Mouse (Mus musculus): ENCODE measurements around the gene Klhl11. TPM values are rescaled to one million over a fixed set of nuclear protein-coding genes. Genes with fewer than 3 reads are reported as not detected.

Gene Klhl11
- total and polyA plus RNA-seq, 3 experiments = 11.5 to 34.7 TPM; not detected in 1

DNA sequence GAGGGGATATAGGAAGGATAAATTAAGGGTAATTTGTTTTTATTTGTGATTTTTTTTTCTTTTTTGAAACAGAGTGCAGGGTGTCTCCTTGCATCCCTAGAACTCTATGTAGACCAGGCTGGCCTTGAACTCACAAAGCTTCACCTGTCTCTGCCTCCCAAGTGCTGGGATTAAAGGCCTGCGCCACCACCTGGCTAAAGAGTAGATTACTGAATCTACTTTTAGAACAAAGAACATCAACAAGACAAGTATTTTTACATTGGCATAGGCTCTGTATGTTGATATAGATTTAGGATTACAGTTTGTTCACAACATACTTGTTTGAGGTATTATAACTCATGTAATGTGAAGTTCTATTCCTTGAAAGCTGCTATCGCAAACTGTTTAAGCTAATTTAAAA, 38.0 kb upstream of the Klhl11 start:
- H3K4me1 ChIP-seq (ENCODE audit: control insufficient read depth in 1 of 2, insufficient read depth in 2 of 2, low read length in 2 of 2) = no peaks in the 10 kb centered on the region
- H3K9ac ChIP-seq (ENCODE audit: control insufficient read depth, low read depth, low read length, poor library complexity, severe bottlenecking) = no peak overlapping the region
- no peaks in the 10 kb centered on the region for H3K27me3 ChIP-seq (ENCODE audit: control insufficient read depth in 1 of 2, insufficient read depth in 2 of 2, low read length in 2 of 2)
- no peak overlapping the region for H3K27ac ChIP-seq (ENCODE audit: control insufficient read depth, low read depth, low read length)
- peaks cover 0 to 61% of the 10 kb centered on the region in 2 experiments; a peak in 2 of 4 replicates for H3K36me3 ChIP-seq (ENCODE audit: control insufficient read depth in 1 of 2, insufficient read depth in 2 of 2, low read length in 2 of 2)
- H3K4me3 ChIP-seq (ENCODE audit: control insufficient read depth in 1 of 2, insufficient read depth in 1 of 2, low read depth in 2 of 2, low read length in 2 of 2) = no peak overlapping the region
- TF ChIP-seq RAD21 (IDR thresholded peaks at IDR 0.05; ENCODE audit: low read depth, low read length) = peak; percentile 5; the same call in 1 of the 2 replicates
- no peak for TF ChIP-seq USF1 (IDR thresholded peaks at IDR 0.05; ENCODE audit: low read depth, low read length)
- peak; percentile 48; the same call in 1 of the 2 replicates for TF ChIP-seq SMC3 (IDR thresholded peaks at IDR 0.05; ENCODE audit: low read depth, low read length)
- TF ChIP-seq NRF1 (IDR thresholded peaks at IDR 0.05; ENCODE audit: insufficient read depth, low read depth, low read length, poor library complexity, severe bottlenecking) = no peak
- peak; percentile 67 for TF ChIP-seq TBP (IDR thresholded peaks at IDR 0.05; ENCODE audit: low read depth, low read length)
- TF ChIP-seq CTCF (IDR thresholded peaks at IDR 0.05 in 2 of 3, conservative IDR thresholded peaks at IDR 0.05 in 1 of 3; ENCODE audit: control insufficient read depth in 1 of 3, insufficient read depth in 1 of 3, low read depth in 2 of 3, low read length in 3 of 3, poor library complexity in 1 of 3, severe bottlenecking in 1 of 3) = peak in 2 of 3 experiments; percentile 19 to 50; a peak in 3 of 6 replicates
- peak; percentile 50 for DNase-seq (ENCODE audit: low read depth, low spot score)
- no peaks in the 10 kb centered on the region for H3K9me3 ChIP-seq (replicated peaks; ENCODE audit: insufficient read depth, low read length)
- H3K79me2 ChIP-seq (ENCODE audit: control insufficient read depth, insufficient read depth, low read length, poor library complexity) = no peaks in the 10 kb centered on the region

DNA sequence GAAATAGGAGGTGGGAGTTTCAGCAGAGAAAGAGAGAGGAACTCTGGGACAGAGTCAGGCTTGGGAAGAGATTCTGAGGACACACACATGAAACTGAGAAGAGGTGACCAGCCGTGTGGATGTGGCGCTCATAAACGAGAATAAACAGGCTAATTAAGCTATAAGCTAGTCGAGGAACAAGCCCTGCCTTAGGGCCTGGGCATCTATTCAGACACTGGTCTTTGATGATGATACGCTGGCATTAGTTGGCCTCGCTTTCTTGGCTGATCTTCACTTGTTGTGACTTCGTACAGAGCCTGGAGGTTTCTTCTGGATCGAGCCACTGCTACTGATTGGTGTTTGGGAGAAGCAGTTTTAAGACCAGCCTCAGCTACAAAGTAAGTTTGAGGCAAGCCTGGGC, 33.5 kb upstream of the Klhl11 start:
- H3K9ac ChIP-seq (ENCODE audit: control insufficient read depth, low read depth, low read length, poor library complexity, severe bottlenecking) = no peak overlapping the region
- H3K9me3 ChIP-seq (replicated peaks; ENCODE audit: insufficient read depth, low read length) = no peaks in the 10 kb centered on the region
- peaks cover 0 to 42% of the 10 kb centered on the region in 2 experiments; a peak in 2 of 4 replicates for H3K36me3 ChIP-seq (ENCODE audit: control insufficient read depth in 1 of 2, insufficient read depth in 2 of 2, low read length in 2 of 2)
- no peak for DNase-seq (ENCODE audit: low read depth, low spot score)
- TF ChIP-seq CTCF (IDR thresholded peaks at IDR 0.05 in 2 of 3, conservative IDR thresholded peaks at IDR 0.05 in 1 of 3; ENCODE audit: control insufficient read depth in 1 of 3, insufficient read depth in 1 of 3, low read depth in 2 of 3, low read length in 3 of 3, poor library complexity in 1 of 3, severe bottlenecking in 1 of 3) = no peak
- TF ChIP-seq HCFC1 (IDR thresholded peaks at IDR 0.05; ENCODE audit: low read depth, low read length) = no peak
- TF ChIP-seq ETS1 (IDR thresholded peaks at IDR 0.05; ENCODE audit: low read depth, low read length) = no peak
- TF ChIP-seq EP300 (IDR thresholded peaks at IDR 0.05; ENCODE audit: low read depth in 1 of 2, low read length in 2 of 2) = no peak
- no peak for TF ChIP-seq CHD1 (IDR thresholded peaks at IDR 0.05; ENCODE audit: low read depth, low read length)
- TF ChIP-seq SIN3A (IDR thresholded peaks at IDR 0.05; ENCODE audit: low read length) = no peak
- TF ChIP-seq MYC (IDR thresholded peaks at IDR 0.05; ENCODE audit: low read depth, low read length) = no peak
- no peak for TF ChIP-seq ZNF384 (IDR thresholded peaks at IDR 0.05; ENCODE audit: low read depth, low read length)
- no peak for TF ChIP-seq ZKSCAN1 (IDR thresholded peaks at IDR 0.05; ENCODE audit: low read depth, low read length)
- no peak for TF ChIP-seq MAFK (IDR thresholded peaks at IDR 0.05; ENCODE audit: borderline replicate concordance, low read depth, low read length)
- TF ChIP-seq RAD21 (IDR thresholded peaks at IDR 0.05; ENCODE audit: low read depth, low read length) = no peak
- TF ChIP-seq NELFE (IDR thresholded peaks at IDR 0.05; ENCODE audit: low read depth, low read length) = no peak
- H3K79me2 ChIP-seq (ENCODE audit: control insufficient read depth, insufficient read depth, low read length, poor library complexity) = no peaks in the 10 kb centered on the region
- H3K27me3 ChIP-seq (ENCODE audit: control insufficient read depth in 1 of 2, insufficient read depth in 2 of 2, low read length in 2 of 2) = no peaks in the 10 kb centered on the region
- H3K4me1 ChIP-seq (ENCODE audit: control insufficient read depth in 1 of 2, insufficient read depth in 2 of 2, low read length in 2 of 2) = no peaks in the 10 kb centered on the region
- no peak overlapping the region for H3K27ac ChIP-seq (ENCODE audit: control insufficient read depth, low read depth, low read length)
- no peak overlapping the region for H3K4me3 ChIP-seq (ENCODE audit: control insufficient read depth in 1 of 2, insufficient read depth in 1 of 2, low read depth in 2 of 2, low read length in 2 of 2)
